Mouse (Mus musculus) spleen, postnatal 14 days (tissue): ENCODE measurements around the gene Cacna2d1.

Experiments
- DNase-seq, 2 experiments: peaks; one replicate each; pipeline ENCODE4 v3.0.0; 2021 to 2022; ENCODE audit warnings: low spot score in 2 of 2

Gene Cacna2d1

DNA sequence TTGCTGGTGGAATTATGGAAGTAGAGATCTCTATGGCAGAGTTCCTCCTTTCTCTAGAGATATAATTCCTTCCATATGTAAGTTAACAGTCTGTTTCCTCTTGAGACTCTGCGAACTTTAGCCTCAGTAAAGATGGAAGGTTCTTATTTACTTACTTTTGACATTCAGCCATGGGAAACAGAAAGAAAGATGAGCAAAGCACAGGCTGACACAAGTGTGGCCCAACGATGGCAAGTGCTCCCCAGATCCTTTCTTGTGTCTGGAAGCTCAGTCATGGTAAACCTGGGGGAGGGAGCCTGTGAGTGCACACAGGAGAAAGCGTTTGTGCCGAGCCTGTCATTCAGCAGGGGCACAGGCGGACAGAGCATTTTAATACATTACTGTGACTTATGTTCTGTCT, 48.9 kb downstream of the Cacna2d1 start:
- DNase-seq = no peak

DNA sequence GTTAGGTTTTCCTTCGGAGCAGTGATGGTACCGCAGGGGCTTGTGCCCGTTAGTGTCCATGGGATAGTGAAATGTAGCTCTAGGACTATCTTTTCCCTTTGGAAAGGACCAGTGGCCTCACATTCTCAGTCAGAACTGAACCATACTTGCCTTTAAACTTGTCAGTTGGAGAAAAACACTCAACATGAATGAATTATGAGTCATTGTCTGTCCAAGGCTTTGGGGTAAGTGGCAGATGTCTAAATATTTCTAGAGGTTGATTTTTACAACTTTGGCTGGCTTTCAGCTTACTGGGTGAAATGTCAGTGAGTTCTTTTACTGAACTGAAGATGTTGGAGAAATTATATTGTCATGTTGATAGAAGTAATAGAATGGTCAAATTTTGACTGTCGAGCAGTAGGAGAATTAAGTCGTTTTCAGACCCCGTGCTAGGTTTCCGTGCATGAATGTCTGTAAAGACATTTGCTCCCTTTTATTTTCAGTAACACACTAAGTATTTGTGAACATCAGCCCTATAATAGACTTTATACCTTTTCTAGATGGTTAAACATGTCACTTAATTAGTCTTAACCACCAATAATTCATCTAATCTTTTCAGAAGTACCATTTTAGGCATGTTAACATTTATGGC, 50.9 kb downstream of the Cacna2d1 start:
- DNase-seq = no peak

DNA sequence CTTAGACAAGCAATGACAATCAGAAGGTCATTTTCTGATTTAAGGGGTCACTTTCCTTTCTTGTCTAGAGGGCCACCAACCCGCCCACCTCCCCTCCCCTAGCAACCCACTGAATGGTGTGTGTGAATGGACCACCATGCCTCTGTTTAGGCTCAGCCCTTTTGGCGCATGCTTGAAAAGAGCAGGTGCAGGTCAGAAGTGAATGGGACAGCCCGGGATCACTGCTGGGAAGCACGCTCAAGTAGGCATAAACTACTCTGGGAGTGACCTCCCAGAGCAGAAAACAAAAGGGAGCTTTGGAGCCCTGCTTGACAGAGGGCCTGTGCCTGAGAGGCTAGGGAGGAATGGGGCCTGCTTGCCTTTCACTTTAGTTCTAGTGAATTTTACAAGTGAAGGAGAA, 51.4 kb downstream of the Cacna2d1 start:
- DNase-seq = no peak

DNA sequence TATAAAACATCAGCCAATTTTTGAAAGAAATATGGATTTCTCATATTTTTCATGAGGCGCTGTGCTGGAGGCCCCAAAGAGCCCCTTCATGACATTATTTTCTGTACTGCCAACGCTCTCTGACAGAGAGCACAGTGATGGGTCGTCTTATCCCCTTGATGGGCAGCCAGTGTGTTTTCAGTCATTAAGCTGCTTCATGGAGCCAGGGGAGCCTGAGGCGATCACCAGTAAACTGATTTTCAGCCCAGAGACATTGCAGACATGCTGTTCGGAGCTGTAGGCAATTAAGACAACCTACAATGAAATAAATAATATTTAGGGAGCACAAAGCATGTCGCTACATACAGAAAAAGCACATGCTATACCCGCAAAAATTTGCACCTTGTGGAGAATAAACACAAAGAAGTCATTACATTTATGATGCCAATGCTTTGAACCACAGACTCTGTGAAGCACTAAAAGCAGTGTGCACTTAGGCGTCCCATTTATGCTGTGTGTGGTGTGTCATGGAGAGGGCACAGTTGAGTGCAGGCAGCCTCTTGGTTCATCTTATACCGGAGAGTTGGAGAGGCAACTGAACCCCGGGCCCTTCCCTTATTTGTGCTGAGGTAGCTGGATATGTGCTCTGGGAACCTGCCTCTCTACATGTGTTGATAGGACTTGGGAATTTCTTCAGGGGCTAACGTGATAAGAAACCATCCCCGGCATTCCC, 57.1 kb downstream of the Cacna2d1 start:
- DNase-seq = no peak

DNA sequence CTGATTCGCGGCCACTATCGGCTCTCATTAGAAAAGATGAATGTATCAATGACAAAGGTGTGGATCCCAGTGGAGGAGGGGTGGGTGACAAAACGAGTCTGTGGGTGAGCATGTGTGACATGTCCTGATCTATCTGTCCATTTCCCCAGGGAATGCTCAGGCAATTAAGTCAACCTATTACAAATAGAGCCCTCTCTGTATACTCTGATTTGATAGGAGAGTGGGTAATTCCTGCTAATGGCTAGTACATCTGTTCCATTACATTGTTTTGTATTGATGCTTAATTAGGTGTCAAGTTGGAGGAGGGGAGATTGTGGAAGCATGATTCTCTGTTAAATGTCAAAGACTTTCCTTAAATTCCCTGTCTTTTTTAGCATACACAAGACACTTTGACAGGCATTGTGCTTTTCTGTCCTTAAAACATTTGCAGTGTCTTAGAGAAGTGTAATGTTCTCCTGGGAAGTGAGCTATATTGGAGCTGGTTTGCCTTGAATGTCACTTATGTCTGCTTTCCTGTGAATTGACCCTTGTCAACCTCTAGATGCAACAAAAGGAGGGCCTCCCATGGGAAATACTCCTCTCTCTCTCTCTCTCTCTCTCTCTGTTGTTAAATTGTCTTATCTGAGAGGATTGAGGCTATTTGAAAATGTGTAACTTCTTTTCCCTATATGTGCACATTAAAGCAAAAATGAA, 58.9 kb downstream of the Cacna2d1 start:
- no peak for DNase-seq

DNA sequence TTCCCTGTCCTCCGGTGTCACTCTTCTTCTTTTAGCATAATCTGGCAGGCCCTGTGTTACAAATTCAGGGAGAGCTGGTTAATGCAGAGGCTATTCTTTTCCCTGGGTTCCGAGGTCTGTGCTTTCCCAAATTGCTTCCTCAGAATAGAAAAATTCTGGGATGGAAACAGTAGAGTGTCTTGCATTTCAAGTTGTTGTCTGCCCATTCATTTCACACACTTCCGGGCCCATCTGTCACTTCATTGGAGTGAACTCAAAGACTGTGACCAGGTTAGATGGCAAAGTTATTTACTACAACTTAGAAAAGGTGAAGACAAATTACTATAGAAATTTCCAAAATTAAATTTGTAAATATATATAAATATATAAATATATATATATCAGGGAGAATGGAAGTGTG, 62.7 kb downstream of the Cacna2d1 start:
- DNase-seq = no peak

DNA sequence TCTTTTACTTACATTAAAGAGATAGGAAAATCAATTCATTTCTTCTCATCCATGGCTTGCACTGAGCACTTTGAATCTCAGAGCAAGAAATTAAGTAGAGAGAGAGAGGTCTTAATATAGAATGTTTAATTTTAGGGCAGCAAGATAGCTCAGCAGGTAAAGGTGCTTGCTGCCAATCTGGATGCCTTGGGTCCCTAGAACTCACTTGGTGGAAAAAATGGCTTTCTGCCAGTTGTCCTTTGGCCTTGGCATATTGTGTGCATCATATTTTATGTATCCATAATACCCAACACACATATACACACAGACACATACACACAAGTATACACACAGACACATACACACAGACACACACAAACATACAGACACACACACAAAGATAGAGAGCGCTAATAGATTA, 63.3 kb downstream of the Cacna2d1 start:
- no peak for DNase-seq

DNA sequence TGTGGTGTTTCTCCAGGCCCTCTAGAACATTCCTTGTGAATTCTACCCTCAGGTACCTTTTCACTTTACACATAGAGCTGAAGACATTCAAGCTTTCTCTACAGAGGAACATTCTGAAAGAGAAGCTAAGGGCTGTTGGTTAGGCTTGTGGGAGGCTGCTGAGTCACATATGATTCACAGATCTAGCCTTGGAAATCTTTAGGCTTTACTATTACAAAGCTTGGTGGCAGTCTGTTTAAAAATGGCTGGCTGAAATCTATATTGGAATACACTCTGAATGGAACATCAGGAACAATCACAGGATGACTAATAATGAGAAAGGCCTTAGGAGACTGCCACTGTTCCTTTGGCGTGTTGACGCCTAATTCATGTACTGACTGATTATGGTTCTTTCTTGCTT, 66.4 kb downstream of the Cacna2d1 start:
- no peak for DNase-seq

DNA sequence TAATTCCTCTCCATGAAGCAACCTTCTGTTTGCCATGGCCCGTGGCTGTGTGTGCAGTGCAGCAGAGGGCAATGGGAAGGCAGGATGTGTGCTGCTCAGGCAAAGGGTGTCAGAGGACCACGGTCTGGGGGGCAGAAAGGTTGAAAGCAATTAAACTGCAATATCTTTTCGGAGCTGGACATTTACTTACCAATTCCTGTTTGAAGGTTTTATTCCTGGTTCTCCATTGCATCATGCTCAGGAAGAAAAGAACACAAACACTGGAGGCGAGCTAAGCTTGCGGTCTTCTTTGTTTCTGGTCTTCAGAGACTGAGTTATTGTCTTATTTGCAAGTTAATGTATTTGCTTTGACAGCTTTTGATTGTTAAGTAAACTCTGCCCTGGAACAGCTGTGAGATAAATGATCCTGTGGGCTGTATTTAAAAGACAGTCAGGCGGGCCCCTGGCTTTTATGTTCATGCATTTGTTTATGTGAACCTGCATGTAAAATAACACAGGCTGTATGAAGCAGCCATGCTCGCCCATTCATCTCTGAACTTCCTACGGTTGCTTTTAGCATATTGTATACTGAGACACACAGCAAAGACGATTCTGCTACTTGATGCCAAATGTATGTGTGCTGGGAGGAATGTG, 68.1 kb downstream of the Cacna2d1 start:
- DNase-seq = no peak

DNA sequence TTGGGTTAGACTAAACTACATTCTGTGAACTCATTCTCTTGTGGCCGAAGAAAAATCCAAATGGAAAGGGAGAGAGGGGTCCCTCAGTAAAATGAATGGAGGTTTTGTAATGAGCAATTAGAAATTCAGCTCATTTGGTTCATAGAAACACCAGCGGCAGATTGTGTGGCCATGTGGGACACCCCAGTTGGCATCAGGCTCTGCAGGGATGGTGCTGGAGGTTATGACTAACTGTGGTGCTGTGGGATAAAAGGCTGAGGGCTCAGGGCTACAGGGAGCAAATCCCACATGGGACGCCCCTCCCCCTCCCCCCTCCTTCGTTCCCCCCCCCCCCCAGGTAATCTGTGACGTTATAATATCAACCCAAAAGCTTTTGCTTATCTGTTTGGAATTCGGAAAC, 69.8 kb downstream of the Cacna2d1 start:
- DNase-seq = no peak

DNA sequence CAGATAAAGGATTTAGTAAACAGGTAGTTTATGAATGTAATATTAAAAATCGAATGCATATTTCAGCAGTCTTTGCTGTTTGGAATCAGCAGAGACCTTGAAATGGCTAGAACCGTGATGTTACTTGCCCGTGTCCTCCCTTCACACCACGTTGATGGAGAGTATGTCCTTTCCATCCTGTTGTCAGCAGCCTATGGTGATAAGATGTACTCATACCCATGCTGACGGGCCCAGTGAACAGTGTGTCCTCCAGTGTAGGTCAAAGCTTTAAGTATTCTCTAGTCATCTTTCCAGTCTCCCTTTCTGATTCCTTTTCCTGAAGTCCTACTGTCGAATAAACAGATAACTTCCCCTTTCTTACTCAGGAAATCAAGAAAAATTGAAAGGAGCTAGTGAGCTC, 72.5 kb downstream of the Cacna2d1 start:
- DNase-seq = no peak

DNA sequence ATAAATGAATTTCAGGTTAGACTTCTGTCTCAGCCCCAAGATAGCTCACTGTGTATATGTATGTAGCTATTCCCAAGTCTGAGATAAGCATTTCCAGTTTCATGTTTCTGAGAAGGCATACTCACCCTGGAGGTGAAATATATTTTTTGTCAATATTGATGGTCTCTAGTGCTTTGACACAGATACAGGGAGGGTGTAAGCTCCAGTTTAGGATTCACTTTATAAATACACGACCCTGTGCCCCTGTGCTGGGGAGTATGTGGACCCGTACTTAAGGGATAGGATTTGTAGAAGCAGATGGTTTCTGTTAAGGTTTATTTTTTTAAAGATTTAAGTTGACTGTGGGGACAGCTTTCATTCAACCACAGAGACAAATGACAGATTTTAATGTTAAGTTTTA, 79.2 kb downstream of the Cacna2d1 start:
- DNase-seq = no peak

DNA sequence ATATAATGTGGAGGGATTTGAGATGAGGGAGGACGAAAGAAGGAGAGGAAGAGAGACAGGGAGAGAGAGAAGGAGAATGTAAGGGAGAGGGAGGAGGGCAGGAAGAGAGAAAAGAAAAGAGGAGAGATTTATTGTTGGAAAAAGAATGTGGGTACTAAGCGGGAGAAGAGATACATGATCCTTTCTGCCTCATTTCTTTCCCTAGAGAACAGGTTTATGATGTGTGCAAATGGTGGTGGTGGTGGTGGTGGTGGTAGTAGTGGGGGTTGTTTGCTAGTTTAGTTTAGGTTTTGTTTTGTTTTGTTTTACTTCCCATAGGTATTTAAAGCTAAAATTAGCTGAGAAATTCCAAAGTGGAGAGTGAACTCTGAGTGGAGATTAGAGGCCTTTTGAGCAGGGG, 79.9 kb downstream of the Cacna2d1 start:
- DNase-seq = no peak

DNA sequence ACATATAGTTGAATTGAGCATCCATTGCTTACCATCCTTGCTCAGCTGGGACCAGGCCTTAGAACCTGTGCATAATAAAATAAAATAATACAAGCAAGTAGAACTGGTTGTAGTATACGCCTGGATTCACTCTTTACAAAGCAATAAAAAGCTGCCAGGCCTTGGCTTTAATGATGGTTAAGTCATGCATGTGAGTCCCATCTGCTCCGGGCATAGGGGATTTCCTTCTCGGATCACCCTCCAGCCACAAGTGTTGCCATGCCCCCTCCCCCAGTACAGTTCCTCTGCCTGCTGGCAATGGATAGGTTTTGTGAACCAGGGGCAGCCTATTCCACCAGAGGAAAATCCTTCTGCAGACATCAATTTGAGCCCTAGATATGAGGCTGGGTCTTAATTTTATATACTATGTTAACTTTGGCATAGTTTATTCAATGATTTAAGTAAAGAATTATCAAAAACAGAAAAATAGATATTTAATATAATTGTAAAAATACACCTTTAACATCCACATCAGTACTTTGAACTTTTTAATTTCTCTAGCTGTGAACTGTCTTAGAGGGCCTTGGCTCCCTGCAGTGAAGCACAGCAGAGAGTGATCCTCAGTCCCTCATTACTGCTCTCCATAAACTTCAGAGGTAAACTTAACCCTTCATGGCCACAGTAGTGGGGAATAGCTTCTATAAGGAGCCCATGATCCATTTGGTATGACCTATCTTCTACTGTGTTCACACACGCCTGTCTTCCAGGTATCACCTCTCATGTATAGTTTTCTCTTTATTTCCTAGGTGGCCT, 90.3 kb downstream of the Cacna2d1 start:
- DNase-seq = no peak

DNA sequence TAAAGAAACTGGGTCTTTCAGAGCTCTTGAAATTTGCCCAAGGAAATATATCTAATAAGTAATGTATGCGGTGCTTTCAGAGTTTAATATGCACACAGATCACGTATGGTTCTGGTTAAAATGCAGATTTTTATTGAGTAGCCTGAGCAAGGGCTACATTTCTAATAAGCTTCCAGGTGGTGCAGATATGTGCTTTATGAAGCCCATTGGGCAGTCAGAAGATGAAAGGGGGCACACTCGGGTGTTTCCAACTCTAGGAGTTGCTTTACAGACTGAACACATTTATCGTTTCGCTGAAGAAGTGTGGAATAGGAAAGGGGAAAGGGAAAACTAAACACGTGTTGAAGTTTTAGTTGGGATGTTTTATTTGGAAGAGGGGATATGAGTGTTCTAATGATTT, 94.4 kb downstream of the Cacna2d1 start:
- DNase-seq = no peak

DNA sequence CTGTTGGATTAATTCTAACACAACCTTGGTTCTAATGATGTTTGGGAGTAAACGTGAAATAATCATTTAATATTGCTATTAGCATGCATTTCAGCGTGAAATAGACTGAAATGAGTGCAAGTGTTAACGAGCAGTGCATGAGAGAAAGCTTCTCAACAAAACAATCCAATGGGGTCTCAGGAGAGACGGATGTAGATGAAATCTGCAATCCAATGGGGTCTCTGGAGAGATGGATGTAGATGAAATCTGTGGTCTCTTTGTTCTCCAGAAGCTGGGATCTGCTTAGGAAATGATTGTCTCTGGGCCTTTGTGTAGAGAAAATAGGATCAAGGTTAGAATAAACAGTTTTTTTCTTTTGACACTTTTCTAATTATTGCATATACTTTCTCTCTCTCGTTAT, 95.0 kb downstream of the Cacna2d1 start:
- no peak for DNase-seq

DNA sequence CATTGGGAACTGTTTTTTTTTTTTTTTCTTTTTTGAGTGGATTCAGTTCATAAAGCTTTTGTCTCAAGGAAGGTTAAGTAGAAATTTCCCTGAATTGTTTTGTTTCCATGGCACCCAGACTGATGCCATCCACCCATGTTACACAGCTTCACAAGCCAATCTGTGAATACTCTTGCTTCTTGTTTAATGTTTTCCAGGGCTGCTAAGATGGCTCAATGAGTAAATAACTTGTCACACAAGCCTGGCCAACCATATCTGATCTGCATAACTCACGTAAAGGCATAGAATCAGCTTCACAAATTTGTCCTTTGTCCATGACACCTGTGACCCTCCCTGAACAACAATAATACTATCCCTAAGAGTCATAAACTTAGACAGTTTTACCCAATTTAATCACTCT, 99.1 kb downstream of the Cacna2d1 start:
- DNase-seq = no peak

DNA sequence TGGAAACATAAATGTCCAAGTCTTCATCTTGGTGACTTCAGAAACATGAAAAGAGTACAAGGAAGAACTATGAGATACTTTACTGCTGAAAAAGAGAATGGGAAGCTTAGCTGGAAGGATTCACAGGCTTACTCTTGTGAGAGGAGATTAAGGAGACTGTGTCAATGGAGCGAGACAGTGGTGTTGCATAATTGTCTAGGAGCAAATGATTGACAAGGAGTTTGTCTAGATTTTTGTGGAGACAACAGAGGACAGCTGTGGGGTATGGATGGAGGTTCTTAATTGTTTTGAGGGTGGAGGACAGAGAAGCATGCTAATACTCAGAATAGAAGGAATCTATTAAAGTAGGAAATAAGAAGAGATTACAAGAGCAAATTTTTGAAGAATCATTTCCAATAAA, 100.8 kb downstream of the Cacna2d1 start:
- no peak for DNase-seq

DNA sequence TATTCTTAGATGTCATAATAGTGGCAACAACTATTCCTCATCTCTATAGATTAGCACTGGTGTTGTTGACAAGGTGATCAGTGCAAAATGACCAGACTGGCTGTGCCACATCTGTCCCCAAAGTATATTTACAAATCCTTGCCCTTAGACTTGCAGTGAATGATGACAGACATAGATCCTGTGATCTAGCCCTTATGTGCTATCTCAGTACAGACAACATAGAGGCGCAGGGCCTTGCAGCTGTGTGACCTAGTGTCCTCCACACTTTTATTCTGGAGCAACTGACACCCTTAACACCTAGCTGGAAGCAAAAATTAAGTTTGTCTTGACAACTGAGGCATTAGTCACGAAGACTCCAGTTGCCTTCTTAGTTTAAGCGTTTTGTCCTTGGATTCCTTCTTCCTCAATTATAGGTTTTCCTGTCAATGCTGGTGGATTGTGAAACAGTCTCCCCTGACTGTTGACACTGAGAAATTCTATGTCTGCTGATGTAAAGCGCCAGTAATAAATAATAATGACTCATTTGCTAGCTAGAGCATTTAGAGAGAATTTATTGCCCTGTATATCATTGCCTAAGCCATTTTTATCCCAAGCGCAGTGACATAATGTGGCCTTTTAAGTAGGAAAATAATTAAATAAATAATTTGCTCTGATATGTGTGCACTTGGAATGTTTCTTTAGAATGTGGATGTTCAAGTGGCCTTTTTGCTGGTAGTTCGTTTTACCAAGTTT, 110.8 kb downstream of the Cacna2d1 start:
- no peak for DNase-seq

DNA sequence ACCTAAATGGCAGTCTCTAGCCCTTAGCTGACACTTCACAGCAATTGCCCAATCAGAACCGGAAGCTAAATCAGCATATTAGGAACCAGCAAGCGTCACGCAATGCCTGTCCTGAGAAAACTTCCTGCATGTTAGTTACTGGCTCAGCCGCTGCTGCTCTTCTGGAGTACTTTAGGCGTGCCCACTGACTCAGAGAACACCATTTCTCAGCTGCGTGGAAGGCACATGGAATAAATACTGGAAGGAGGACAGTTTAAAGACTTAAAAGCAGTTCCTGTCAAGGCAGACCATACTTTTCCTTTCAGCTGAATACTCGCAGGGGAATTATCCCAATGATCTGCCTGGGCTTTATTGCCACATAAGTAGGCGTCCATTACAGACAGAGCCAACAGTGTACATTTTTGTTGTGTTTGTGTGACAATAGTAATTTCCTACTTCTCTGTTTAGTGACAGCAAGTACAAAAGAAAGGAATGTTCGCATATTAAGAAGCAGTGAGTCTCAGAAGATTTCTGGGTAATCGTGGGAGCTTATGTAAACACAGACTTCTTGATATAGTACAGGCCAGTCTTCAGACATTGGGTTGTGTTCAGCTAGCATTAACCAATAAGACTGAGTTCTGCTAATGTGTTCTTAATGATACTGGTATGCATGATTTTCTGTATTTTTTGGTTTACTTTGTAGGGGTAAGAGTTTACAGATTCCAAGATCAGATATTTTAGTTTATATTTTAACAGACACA, 113.1 kb downstream of the Cacna2d1 start:
- no peak for DNase-seq

DNA sequence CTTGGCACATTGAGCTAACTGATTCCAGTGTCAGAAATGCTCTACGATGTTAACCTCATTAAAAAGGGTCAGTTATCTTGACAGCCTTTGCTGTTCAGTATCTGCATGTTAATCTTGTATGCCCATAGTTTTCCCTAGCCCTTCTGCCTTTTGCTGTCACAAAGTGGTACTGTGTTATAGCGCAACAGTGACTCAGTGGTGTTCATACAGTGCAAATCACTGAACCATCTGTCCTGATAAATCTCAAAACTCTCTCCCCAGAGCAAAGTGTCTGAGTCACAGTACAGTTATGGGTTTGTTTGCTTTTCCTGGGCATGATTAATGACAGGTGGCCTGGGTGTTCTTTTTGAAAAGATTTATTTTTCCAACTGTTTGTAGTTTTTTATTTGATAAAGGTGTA, 122.3 kb downstream of the Cacna2d1 start:
- DNase-seq = no peak
